Mouse (Mus musculus) left cerebral cortex, postnatal 10 days (tissue): Measurements from ENCODE around the gene Msh5. TPM values are rescaled to one million over a fixed set of nuclear protein-coding genes. Genes with fewer than 3 reads are reported as not detected.
A peak's percentile ranks its signal among the peaks of the same experiment; 100 is the strongest.
"Not testable (repeated sequence)": the region's sequence is repeated elsewhere in the genome, so short reads cannot be mapped to it uniquely, and the experiment has no call there.

Experiments
- DNase-seq, 2 experiments: peaks; one replicate each; pipeline ENCODE4 v3.0.0; 2021 to 2022; ENCODE audit warnings: low spot score in 2 of 2, mixed read lengths in 1 of 2; ENCODE audit errors: extremely low spot score in 1 of 2
- intact Hi-C: fragments of 180-260 bp; cut with DNase I; formaldehyde crosslinking; loops from one replicate; pipeline ENCODE4 v1.15.1; 2025
- total RNA-seq, 2 experiments: library from RNA; stranded (reverse); gene quantifications; 2 replicates each; pipeline ENCODE4 v1.2.3; 2021

Msh5 gene
- total RNA-seq, 2 experiments from 2014 or later = 0.81 to 0.97 TPM

DNA sequence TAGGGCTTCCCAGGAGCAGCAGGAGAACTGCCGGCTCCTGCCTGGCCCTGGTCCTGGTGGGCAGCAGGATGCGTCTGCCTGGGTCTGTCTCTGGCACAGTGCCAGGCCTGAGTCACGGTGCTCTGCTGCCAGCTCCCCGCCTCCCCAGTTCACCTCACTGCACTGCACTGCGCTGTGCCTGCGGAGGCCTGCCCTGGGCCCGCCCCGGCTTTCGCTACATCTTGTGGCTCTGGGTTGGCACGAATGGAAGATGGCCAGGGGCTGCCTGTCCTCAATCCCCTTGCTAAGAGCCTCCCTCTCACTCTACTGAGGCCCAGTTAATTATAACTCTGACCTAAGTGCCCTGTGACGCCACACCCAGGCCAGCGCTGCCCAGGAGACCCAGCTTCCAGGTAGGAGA, 30.2 kb downstream of the Msh5 start, which contains the start of gene Vwa7:
Gene Vwa7, plus strand, starts transcription at position 204 of the 400 bp plus-strand sequence.
- intact Hi-C loops = loop anchor here (5.0 kb wide), 2 partner anchors 81 to 101 kb away; partner anchors contain the start of gene Ly6g5b
- DNase-seq = peak in 1 of 2 experiments; percentile 62

- no peak for DNase-seq
- intact Hi-C loops = loop anchor here (5.0 kb wide), 2 partner anchors 82 to 102 kb away; partner anchors contain the start of gene Ly6g5b
Measured at GRCm38 (mm10) chr17:35015296-35015695, 31.2 kb downstream of the Msh5 start.

DNA sequence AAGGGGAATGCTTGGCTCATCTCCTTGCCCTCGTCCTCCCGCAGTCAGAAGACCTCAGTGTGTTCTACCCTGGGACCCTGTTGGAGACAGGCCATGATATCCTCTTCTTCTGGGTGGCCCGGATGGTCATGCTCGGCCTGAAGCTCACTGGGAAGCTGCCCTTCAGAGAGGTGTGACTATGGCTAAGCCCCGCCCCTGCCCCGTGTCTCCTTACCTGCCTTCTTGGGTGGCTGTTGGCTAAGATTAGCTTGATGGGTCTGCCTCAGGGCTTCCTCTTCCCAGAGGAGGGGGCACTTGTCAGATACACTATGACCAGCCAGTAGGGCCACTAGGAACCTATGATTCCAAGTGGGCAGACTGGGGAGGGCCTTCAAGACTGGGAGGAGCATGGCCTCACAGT, 33.3 kb downstream of the Msh5 start:
- intact Hi-C loops = no loop called here

GRCm38 (mm10) chr17:35012430-35012829, 34.1 kb downstream of the Msh5 start:
- DNase-seq = peak in 1 of 2 experiments; percentile 18
- intact Hi-C loops = no loop called here

More for the DNA sequence above, 33.3 kb downstream of the Msh5 start:
- DNase-seq = no peak

DNA sequence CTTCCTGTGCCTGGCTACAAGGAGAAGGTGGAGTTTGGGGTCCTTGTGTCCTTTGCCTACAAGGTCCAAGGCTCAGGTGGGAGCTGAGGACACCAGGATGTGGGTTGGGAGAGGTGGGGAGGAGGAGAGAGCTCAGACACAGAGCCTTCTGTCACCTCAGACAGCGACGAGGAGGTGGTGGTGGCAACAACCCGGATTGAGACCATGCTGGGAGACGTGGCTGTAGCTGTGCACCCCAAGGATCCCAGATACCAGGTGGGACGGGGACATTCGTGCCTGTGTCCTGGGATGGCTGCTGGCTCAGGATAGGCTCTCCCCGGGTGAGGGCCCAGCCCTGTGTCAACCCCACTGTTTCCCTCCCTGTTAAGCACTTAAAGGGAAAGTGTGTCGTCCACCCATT, 35.1 kb downstream of the Msh5 start:
- intact Hi-C loops = no loop called here
- peak in 1 of 2 experiments; percentile 16 for DNase-seq

GRCm38 (mm10) chr17:35009586-35009985, 37.0 kb downstream of the Msh5 start:
- intact Hi-C loops = no loop called here
- no peak for DNase-seq

GRCm38 (mm10) chr17:35007387-35007991, 39.1 kb downstream of the Msh5 start:
- DNase-seq = no peak
- intact Hi-C loops = no loop called here

DNA sequence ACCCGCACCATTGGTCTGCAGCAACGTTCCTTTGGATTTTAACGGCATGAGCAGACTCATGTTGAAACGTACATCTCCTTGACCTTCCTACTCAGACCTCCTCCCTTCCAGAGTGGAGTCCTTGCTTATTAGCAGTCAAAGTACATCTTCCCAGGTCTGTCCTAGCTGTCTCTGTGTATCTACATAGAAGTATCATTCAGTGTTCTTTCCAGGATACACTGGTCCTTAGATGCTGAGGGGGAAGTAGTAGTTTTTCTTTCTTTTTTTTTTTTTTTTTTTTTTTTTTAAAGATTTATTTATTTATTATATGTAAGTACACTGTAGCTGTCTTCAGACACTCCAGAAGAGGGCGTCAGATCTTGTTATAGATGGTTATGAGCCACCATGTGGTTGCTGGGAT, 40.6 kb downstream of the Msh5 start:
- DNase-seq, intact Hi-C loops: not testable (repeated sequence)

- intact Hi-C loops = no loop called here
- no peak for DNase-seq
Measured at GRCm38 (mm10) chr17:35005158-35005557, 41.4 kb downstream of the Msh5 start.

DNA sequence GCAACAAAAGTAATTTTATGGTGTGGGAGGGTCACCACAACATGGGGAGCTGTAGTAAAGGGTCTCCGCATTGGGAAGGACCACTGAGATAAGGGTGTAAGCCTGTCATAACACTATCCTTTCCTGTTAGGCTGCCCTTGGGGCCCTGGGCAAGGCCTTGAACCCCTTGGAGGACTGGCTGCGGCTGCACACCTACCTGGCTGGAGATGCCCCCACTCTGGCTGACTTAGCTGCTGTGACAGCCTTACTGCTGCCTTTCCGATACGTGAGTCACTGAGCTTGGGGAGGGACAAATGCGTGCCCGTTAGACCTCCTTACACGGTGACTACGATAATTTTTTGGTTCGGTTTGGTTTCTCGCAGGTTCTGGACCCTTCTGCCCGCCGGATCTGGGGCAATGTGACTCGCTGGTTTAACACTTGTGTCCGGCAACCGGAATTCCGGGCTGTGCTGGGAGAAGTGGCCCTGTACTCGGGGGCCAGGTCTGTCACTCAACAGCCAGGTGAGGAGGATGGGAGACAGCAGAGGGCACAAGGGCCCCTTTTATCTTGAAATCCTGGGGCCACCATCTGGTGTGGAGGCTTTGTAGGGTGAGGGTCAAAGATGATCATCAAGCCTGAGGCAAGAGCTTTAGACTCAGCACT, 42.3 kb downstream of the Msh5 start:
- peak in 1 of 2 experiments; percentile 28 for DNase-seq
- intact Hi-C loops = no loop called here

DNA sequence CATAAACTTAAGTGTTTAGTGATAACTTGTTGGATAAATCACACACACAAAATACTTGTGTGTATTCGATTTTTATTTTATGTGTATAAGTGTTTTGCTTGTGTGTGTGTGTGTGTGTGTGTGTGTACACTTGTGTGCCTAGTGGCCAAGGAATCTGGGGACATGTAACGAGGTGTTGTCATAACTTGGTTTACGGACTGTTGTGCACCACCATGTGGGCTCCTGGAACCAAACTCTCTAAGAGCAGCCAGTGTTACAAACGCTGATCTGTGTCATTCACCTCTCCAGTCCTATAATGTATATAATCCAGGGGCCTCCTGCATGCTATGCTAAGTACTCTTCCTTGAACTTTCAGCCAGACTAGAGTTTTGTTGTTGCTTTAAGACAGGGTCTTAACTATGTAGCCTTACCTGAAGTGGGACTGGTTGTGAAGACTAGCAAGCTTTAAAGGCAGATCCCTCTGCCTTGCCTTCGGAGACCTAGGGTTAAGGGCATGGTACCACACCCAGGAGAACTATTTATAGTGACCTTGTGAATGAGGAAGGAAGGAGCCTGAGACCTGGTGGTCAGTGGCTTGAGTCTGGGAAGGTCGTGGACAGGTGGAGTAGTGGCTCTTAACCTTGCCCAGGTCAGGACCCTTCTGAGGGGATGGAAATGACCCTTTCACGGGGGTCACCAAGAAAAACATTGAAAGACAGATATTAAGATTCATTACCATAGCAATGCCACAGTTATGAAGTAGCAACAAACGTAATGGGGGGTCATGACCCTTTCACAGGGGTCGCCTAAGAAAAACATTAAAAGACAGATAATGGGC, 43.3 kb downstream of the Msh5 start:
- intact Hi-C loops = no loop called here

DNA sequence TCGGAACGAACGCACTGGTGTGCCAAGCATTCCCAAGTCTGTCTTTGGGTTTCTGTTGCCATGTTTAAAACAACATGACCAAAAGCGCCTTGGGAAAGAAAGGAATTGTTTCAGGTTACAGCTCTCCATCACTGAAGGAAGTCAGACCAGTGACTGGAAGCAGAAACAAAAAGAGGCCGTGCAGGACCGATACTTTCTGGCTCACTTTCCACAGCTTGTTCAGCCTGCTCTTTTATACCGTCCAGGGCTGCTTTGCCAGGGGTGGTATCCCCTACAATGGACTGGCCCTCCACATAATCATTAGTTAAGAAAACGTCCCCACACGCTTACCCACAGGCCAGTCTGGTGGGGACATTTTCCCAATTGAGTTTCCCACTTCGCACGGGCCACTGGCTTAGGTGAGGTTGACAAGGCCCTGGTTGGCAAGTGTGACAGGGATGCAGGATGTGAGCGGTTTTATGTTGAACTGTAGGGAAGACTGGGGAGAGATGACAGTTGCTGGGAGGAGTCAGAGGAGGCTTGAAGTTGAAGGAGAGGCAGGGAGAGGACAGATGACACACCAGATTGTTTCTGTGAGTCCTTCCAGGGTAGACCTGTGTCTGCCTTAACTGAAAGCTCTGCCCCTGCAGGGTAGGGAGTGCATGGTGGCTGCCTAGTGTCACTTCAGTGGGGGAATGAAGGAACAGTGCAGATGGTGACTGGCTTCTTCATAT, 44.2 kb downstream of the Msh5 start:
- DNase-seq = peak in 1 of 2 experiments; percentile 15
- intact Hi-C loops = no loop called here

More for the DNA sequence above, 43.3 kb downstream of the Msh5 start:
- peak in 1 of 2 experiments; percentile 15 for DNase-seq

DNA sequence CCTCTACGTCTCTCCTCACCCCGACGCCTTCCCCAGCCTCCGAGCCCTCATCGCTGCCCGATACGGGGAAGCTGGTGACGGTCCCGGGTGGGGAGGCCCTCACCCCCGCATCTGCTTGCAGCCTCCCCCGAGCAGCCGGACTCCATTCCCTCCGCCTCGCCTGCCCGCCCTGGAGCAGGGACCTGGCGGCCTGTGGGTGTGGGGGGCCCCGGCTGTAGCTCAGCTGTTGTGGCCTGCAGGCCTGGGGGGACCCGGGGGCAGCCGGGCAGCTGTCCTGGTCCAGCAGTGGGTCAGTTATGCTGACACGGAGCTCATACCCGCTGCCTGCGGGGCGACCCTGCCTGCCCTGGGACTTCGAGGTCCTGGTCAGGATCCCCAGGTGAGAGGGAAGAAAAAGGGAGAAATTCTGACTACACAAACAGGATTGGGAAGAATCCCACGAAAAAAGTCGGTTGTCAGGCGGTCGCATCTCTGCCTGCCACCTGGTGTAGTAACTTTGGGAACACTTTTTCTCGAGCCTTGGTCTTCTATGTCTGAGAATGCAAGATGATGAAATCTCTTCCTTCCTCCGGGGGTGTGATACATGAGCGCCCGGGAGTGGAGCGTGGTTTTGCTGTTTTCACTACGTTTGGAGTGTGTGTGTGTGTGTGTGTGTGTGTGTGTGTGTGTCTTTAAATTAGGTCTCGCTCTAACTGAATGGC, 44.9 kb downstream of the Msh5 start:
- DNase-seq = peak in 1 of 2 experiments; percentile 59
- intact Hi-C loops = no loop called here

DNA sequence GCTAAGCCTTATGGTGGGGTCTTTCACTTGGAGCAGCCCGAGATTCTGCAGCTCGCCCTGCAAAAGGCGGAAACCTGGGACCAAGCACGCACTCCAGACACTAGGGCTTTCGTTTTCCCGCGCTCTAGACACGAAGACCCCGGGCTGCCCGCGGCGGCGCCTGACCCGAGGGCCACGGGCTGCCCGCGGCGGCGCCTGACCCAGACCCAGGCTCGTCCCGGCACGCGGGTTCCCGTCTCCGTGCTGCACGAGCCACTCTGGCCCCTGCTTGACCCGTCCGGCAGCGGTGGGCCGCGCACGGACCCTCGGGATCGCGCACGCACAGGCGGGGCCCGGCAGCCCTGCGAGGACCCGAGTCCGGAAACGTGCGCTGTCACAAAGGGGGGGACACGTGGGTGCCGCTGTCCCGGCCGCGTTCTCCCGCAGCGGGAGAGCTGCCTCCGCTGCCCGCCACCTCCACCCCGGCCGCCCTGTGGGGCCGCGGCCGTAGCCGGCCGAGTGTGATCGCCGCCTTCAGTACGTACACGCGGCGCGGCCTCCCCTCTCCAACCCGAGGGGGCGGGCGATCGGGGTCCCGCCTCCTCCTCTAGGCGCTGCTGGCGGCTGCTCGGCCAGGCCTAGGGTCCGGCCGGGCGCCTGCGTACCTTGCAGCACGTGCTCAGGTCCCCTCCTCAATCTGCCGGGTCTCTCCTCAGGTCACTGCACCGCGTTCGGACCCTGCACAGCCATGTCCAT, 45.7 kb downstream of the Msh5 start, which contains the start of gene Vars:
Gene Vars, plus strand, starts transcription at position 271 of the 735 bp plus-strand sequence.
- peak; percentile 64 to 92 for DNase-seq
- intact Hi-C loops = no loop called here

- intact Hi-C loops = not testable (repeated sequence)
Measured at GRCm38 (mm10) chr17:34999871-35000716, 46.5 kb downstream of the Msh5 start.

GRCm38 (mm10) chr17:34998526-34999430, 47.8 kb downstream of the Msh5 start:
- intact Hi-C loops = no loop called here
- DNase-seq = peak in 1 of 2 experiments; percentile 14

More at GRCm38 (mm10) chr17:34999871-35000716, 46.5 kb downstream of the Msh5 start:
- DNase-seq = peak in 1 of 2 experiments; percentile 18
